Mouse (Mus musculus): ENCODE data around the gene Ly86.

Gene Ly86

DNA sequence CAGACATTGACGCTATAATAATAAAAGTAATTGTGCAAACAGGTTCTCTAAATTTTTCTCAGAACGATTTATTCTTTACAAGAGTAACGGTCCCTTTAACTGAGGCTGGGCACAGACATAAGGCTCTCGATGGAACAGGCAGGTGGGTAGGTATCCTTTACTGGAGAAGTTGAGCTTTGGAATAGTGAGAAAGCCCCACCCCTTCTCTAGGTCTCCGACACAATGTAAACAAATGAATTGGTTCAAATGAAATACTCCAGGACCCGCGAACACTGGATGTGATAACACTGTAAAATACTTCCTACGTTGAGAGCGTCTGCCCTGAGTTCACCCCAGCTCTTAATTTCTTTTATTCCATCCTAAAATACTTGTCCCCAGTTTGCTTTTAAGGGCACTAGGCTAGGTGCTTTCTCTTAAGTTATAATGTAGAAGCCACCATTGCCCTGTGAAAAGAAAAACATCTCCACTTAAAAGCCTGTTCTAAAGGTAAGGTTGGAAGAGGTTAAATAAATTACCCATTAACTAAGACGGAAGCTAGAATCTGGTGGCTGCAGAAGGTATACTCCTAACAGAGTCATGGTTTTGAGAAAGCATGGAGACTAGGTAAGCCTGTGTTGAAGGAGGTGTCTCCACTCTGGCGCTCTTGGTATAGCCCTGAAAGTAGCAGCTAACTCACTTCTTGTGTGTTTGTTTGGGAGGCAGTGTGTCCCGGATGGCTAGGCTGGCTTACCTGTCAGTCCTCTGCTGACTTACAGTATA, 81.7 kb downstream of the Ly86 start:
- in situ Hi-C loops (cut with MboI, MseI), result no loop called here

DNA sequence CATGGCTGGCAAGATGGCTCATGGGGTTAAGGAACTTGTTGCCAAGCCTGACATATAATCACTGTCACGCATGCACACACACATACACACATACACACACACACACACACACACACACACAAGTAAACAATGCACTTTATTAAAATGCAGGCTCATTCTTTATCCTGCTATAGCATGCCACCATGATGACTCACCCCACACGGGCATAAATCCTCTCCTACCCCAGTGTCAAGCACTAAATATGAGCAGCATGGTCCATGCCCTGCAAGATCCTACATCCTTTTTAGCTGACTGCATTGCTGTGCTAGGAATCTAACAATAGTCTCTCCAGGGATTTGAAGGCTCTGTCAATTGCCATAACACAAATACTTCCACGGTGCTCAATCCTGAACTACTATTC, 83.5 kb downstream of the Ly86 start:
- in situ Hi-C loops (cut with MboI, MseI), result no loop called here

DNA sequence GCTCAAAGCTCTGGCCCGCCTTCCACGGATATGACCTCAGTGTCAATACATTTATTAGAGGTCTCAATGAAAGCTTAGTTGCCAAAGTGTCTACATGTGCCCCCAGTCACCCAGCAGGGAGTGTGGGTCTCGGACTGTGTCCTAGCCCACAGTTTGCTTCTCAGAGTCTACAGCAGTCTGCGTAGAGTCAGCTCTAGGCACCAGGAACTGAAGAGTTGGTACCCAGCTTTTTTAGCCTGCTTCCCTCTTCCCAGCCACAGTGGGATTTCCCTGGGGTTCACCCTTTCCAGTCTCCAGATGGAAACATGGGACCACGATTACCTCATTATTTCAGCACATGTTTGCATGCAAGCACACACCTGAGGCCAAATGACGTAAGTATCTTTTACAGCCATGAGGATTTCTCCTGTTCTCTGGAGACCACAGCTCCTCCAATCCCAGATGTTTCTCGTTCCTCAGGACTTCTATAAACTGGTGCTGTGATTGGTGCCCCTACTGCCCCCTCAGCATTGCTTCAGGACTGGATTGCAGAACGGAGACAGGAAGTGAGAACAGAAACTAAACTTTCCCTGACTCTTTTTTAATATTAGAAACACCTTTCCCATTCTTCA, 84.8 kb downstream of the Ly86 start:
- in situ Hi-C loops (cut with MboI, MseI), result no loop called here

DNA sequence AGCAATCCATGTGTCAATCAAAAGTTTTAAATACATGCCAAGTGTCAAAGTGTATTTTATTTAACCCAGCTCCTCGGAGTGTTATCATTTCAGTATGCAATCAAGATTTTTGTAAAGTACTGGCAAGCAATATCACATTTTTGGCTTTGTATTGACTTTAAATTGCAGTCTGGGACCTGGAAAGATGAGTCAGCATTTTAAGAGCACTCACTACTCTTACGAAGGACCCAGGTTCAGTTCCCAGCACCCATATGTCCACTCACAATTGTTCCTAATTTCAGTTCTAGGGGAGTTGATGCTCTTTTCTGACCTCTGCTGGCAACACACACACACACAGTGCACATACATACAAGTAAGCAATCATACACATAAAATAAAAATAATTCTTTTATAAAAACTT, 86.7 kb downstream of the Ly86 start:
- in situ Hi-C loops (cut with MboI, MseI), result no loop called here

DNA sequence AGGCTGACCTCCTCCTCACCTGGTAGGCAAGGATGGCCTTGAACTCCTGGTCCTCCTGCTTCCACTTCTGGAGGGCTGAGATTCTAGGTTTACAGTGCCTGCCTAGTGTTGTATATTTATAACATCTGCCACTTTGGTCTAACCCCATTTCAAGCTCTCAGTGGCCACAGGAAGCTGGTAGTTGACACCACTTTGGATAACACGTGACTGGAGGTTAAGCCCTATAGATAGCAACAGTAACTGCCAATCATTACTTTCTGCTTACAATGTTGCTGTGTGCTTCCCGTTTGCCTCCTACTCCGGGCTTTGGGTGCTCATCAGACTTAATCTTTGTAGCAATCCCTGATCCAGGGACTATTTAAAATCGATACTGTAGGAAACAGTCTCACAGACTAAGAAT, 87.6 kb downstream of the Ly86 start:
- in situ Hi-C loops (cut with MboI, MseI), result no loop called here

DNA sequence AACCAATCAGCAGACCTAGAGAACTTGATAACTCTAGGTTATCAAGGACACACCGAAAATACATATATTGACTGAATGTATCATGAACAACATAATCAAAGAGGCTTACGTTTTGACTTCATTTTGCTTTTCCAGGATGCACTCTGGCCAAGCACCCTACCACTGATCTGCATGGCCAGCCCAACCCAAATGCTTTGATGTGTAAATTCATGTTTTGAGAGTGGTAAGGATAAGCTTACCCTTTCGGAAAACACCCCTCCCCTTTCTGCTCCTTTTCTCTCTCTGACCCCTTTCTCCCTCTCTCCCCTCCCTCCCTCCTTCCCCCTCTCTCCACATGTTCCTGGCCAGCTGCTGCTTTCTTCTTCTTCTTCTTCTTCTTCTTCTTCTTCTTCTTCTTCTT, 88.1 kb downstream of the Ly86 start:
- in situ Hi-C loops (cut with MboI, MseI), result no loop called here

DNA sequence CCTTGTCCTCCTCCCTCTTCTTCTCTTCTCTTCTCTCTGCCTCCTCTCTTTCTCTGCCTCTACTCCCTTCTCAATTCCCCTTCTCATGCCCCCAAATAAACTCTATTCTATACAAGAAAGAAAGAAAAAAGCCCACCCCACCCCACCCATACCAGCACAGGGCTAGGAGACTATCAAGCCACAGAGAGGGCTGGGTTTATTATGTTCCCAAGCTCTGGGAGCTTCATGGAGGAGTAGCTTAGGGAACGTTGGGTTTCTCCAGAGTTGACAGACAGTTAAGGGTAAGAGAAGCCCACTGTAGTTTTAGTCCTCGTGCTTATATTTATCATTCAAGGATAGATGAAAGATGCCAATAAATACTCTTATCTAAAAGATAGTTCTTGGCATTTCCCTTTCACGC, 88.7 kb downstream of the Ly86 start:
- in situ Hi-C loops (cut with MboI, MseI), result no loop called here

DNA sequence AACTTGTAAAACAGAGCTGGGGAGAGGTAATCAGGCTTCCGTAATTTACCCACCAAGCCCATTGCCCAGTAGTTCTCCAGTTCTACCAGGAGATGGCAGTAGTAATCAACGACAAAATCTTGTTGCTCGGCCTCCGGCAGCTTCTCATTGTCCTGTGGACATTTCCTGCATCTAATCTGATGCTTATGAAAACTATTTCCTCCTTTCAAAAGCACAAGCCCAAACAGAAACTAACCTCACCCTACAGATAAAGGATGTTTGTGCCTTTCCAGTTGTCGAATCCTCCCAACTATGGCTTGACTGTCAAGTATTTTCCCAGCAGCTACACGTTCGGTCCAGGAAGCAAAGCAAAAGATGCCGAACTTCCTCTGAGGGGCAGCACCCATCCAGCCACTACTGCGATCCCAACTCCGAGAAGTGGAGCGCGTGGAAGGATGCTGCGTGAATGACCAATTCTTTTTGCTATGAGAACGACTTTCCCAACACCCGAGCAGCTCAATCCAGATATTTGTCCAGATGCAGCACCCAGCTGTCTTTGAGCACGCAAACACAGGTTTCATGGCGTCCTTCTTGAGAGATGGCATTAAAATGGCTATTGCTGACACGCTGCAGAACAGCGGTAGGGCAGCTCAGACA, 89.2 kb downstream of the Ly86 start:
- in situ Hi-C loops (cut with MboI, MseI), result no loop called here

DNA sequence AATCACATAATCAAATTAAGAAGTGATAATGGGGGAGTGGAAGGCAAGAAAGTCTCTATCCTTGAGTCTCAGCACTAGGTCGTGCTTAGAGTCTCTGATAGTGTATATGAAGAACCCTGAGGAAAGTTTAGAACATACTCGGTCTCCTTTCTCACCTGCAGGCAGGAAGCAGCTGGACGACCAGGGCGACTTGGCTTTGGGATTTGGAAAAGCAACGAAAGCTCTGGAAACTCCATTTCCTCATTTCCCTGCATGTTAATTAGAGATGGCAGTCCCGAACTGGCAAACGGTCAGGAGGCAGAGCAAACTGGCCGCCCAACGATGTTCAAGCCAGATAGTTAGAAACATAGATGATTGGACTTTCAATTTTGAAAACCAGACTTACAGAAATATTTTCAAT, 89.8 kb downstream of the Ly86 start:
- in situ Hi-C loops (cut with MboI, MseI), result no loop called here

DNA sequence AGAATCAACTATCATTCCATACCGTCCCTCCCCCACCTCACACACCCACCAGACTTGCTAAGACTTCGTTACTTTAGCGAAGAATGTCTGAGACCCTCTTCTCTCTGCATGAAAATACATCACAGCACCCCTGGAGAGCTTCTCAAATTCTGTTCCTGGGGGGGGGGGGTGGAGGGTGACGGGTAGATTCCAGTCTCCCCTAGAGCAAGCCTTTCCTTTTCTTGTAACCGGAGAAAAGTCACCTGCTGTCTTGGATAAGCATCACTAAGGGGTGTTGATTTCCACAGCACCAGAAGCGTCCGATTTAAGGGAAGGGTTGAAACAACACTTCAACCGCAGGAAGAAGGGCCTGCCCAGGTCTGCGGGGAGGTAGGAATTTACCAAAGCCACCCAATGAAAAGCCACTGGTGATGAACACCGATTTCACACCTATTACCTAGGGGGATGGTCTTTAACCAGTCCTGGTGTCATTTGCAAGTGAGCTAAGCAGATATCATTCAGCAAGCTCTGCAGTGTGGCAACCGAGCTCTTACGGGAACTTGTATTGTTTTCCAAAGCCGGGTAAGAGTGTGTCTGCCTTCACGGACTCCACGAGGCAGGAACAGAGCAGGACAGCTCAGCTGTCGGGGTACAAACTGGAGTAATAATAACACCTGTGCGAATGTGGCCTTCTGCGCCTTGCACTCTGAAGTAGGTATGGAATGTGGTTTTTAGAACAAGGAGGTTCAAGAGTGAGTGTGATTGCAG, 91.4 kb downstream of the Ly86 start:
- in situ Hi-C loops (cut with MboI, MseI), result no loop called here

DNA sequence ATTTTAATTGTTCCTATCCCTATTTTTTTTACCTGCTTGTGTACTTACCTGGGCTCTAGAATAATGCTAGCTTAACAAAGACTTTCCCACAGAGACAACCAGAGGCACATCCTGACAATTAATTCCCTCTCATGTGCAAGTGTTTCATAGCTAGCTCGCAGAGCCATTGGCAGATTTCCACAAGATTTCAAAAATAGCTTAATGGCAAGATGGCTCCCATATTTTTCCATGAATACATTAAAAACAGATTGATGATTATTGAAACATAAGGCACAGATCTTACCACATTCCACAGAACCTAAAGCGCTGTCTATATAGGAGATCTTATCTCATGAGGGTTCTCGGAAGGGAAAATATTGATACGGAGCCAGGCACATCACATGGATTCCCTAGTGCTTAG, 93.8 kb downstream of the Ly86 start:
- in situ Hi-C loops (cut with MboI, MseI), result no loop called here

DNA sequence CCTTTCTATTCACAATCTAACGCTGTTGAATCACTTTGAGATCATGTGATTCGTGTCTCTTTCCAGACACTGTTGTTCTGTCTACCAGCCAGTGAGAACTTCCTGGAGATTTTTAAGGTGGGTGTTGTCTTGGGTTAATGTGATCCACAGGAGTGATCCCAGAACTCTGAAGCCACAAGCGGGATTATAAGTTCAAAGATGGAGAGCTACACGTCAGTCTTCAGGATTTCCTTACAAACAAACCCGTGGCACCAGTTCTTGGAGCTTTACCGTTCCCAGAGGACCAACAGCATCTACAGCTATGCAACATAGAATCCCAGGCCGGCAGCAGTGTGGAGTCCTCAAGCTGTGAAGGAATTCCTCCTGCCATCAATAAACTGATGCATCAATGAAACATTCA, 94.5 kb downstream of the Ly86 start:
- in situ Hi-C loops (cut with MboI, MseI), result no loop called here

DNA sequence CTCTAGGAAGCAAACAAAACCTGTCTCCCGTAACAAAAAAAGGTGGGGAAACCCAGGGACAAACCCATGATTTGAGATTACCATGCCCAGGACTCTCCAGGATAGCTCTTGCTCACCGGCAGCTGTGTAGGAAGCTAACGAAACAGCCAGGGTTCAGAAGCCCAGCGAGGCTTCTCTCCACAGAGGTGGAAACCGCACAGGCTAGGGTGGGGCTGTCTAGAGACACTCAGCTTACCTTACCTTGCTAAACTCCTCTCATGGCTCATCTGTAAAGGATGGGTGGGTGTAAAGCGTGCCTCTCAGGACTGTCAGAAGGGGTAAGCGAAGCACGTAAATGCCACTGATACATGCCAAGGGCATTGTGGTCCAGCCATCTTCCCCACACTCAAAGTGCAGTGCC, 94.9 kb downstream of the Ly86 start:
- in situ Hi-C loops (cut with MboI, MseI), result no loop called here

DNA sequence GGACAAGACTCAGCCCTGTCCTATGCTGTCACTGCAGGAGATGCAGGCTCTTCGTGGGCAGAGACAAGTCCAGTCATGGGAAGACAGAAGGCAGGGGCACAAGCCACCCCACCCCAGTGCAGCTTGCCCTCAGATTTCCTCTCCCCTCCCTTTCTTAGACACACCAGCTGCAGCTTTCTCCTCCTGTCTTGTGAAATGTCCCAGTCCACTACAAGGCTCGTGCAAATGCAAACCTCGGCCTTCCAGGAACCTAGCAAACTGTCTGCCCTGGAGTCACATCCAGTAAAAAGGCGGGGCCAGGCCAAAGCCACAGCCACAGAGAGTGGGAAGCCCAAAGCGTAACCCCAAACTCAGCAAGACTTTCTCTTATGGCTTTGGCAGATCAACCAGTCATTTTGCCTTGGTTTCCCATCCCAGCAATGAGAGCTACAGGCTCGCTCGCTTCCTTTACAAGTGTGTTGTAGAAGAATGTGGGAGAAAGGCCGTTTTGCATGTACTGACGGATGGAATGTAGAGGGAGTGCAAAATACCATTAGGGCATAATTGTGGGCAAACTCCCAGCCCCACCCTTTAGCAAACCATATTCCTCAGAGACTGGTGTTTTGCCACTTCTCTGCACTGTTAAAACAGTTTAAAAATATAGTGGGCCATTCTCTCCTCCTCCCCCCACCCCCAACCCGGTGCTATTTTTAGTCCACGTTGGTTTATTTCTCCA, 95.7 kb downstream of the Ly86 start:
- in situ Hi-C loops (cut with MboI, MseI), result no loop called here

DNA sequence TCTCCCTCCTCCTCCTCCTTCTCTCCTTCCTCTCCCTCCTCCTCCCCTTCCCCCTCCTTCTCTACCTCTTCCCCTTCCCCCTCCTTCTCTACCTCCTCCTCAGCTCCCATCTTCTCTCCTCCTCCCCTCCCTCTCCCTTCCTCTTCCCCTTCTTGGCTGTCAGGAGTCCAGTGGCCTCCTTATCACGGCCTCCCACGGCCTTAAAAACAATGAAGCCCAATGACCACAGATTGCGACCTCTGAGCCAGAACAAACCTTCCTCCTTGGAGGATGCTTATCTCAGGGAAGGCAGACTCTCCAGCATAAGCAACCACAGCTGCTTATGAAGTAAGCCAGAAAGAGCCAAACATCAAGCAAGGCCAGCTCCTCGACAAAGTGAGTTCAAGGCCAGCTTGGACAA, 97.0 kb downstream of the Ly86 start:
- in situ Hi-C loops (cut with MboI, MseI), result no loop called here

DNA sequence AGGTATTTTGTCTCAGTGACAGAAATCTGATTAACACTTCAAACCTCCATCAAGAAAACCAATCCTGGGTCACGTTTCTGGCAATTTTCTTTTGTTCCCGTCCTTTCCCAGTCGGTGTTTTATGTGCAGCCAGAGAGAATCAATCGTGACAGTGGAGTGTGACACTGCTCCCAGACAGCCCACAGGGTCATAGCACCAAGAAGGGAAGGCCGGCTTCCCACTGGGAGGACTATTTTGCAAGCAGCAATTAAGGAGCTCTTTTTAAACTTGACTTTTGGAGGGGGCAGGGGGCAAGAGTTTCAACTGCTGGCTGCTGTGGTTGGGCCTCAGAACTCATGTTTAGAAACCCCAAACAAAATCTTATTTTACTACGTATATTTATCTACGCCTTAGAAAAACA, 97.5 kb downstream of the Ly86 start:
- in situ Hi-C loops (cut with MboI, MseI), result no loop called here

DNA sequence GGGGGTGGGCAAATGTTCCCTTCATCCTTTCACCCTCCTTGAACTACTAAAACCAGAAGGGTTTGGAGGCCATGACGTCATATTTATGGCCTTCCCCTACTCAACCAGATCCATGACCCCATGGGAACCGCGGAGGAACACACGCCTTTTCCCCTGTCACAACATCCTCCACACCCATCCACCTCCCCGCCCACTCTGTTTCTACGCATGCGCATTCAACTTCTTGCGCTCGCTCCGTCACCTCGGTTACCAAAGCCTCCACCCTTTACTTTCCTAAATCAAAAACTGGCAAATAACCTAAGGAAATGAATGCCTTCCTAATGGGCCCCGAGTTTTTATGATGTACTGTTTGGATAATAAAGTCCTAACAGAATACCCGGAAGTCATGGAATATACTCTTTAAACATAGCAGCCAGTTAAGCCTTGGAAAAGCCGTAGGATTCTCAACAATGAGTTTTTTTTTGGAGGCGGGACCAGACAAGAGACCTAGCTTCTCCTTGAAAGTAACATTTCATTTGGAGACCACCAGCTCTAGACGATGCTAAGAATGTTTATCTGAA, 101.8 kb downstream of the Ly86 start:
- in situ Hi-C loops (cut with MboI, MseI), result no loop called here

DNA sequence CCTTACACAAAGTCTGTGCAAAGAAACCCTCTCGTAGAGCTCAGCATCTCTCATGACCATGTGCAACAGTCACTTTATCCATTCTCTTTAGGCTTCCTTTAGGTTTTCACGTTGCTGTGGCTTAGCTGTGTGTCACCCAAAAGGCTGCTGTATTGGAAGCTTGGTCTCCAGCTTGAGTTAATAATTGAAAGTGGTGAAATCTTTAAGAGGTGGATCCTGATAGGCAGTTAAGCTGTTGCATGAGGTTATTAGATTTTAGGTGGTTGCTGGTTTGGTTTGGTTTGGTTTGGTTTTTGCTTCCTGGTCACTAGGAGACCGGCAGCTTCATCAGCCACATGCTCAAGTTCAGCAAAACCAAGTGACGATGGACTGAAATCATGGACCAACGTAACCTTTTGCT, 106.0 kb downstream of the Ly86 start:
- in situ Hi-C loops (cut with MboI, MseI), result loop anchor here in 1 of 2 experiments (25.0 kb wide), 1 partner anchor 486 kb away; no protein-coding TSS in a partner anchor

DNA sequence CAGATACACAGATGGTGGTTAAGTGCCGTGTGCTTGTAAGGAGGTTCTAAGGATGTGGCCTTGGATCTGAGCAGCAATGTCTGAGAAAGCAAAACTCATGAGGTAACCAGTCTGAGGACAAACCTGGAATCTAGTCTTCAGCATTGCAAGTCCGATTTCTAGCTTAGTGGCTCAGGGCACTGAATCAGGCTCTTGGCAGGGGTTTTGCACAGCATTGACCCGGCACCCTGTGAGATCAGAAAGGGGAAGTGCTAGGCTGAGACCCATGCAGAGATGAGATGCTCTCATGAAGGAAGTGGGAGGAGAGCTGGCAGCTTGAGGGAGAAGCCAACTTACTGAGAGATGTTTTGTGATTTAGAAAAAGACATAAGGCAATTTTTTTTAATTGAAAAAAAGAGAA, 106.5 kb downstream of the Ly86 start:
- in situ Hi-C loops (cut with MboI, MseI), result loop anchor here in 1 of 2 experiments (25.0 kb wide), 1 partner anchor 486 kb away; no protein-coding TSS in a partner anchor

DNA sequence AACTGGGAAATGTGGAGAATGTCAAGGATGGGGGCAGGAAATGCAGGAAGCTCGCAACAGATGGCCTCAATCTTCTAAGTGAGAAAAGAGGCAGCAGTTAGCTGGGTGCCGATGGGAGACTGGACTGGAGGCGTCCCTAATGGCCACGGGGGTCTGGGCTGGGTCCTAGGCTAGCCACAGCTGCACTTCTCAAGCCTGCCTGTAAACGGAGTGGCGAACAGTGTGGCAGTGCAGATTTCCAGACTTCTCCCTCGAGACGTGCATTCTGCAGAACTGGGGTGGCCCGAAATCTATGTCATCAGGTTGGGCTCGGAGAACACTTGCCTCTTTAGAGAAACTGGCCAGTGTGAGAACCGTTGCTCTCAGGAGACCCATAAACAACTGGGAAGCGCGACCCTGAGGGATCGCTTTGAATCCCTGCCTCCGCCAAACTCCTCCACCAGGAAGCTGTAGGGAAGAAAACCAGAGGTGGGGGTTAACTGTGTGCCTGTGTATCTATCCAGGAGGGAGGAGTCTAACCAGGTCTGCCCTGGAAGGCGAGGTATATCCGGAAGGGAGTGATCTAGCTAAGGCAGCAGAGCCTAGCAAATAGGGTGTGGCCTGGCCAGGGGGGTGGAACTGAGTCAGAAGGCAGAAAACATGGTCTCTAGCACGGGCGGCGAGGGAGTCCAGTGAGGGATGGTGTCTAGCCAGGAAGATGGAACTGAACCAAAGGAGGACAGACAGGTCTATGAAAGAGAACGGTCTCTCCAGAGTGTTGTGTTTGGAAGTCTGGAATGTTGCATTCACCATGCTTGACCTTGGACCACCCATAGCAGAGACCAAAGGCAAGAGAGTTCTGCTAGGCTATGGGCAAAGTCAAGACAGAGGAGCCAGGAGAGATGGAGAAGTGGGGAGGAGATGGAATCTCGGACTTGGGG, 107.3 kb downstream of the Ly86 start:
- in situ Hi-C loops (cut with MboI, MseI), result loop anchor here in 1 of 2 experiments (25.0 kb wide), 1 partner anchor 485 kb away; no protein-coding TSS in a partner anchor

Data from T-helper 17 cell (primary cell).